Mouse (Mus musculus) forebrain, postnatal 0 days (tissue): Measurements from ENCODE around the gene Lcn4. TPM values are rescaled to one million over a fixed set of nuclear protein-coding genes. Genes with fewer than 3 reads are reported as not detected.
A peak's percentile ranks its signal among the peaks of the same experiment; 100 is the strongest.

Experiments
- ATAC-seq: fragments of 200-750 bp; cut with Nextera tagmentation; 2 replicates; pipeline ENCODE4 v1.8.0; 2017; ENCODE audit warnings: mild to moderate bottlenecking, moderate library complexity
- DNase-seq: peaks from one replicate; pipeline ENCODE4 v3.0.0-alpha.2; 2015
- H3K27ac ChIP-seq: fragments of 300-500 bp; sonication (generic); 2 replicates; pipeline ENCODE4 v1.5.1; 2014; ENCODE audit warnings: low read depth, mild to moderate bottlenecking, antibody characterized with exemption, low read length, moderate library complexity, mixed read lengths
- H3K27me3 ChIP-seq: fragments of 300-500 bp; sonication (generic); 2 replicates; pipeline ENCODE4 v1.6.1; 2014; ENCODE audit warnings: mild to moderate bottlenecking, low read length, mixed read lengths; ENCODE audit not compliant: insufficient read depth
- H3K36me3 ChIP-seq: fragments of 300-500 bp; sonication (generic); 2 replicates; pipeline ENCODE4 v1.6.1; 2014; ENCODE audit warnings: mild to moderate bottlenecking, moderate library complexity; ENCODE audit not compliant: insufficient read depth
- H3K4me1 ChIP-seq: fragments of 300-500 bp; sonication (generic); 2 replicates; pipeline ENCODE4 v1.6.1; 2014; ENCODE audit warnings: antibody characterized with exemption; ENCODE audit not compliant: insufficient read depth
- H3K4me2 ChIP-seq: fragments of 300-500 bp; sonication (generic); 2 replicates; pipeline ENCODE4 v1.6.1; 2014; ENCODE audit warnings: low read depth, mild to moderate bottlenecking, moderate library complexity
- H3K4me3 ChIP-seq: fragments of 300-500 bp; sonication (generic); 2 replicates; pipeline ENCODE4 v1.5.1; 2014; ENCODE audit warnings: low read depth, low read length, mixed read lengths
- H3K9ac ChIP-seq: fragments of 300-500 bp; sonication (generic); 2 replicates; pipeline ENCODE4 v1.6.1; 2014; ENCODE audit warnings: mild to moderate bottlenecking
- H3K9me3 ChIP-seq: fragments of 300-500 bp; sonication (generic); 2 replicates; pipeline ENCODE4 v1.6.1; 2016; ENCODE audit warnings: low read length
- CTCF ChIP-seq: sonication (generic); IDR thresholded peaks from 2 replicates; pipeline ENCODE4 v1.5.1; 2016; ENCODE audit warnings: antibody characterized with exemption, control low read depth, low read depth
- WGBS: fragments of 180-500 bp; shearing (Covaris S2); extraction: QIAGEN DNeasy Blood & Tissue Kit; methylation state at CpG from one replicate; pipeline ENCODE4 v1.1.7; 2014; 5-methylcytosine and 5-hydroxymethylcytosine counted together
- polyA plus RNA-seq: library from polyadenylated mRNA; unstranded; fragments of >200 nt; fragmentation: Nextera tagmentation; extraction: Ambion mirVana; gene quantifications from 2 replicates; pipeline ENCODE4 v1.2.1, GENCODE M21; 2015
- total RNA-seq: library from RNA; depleted of rRNA; stranded (reverse); fragments of >200 nt; gene quantifications from 2 replicates; pipeline ENCODE4 v1.2.3, GENCODE M21; 2014; rRNA removed

Gene Lcn4
- total and polyA plus RNA-seq, 2 experiments from 2014 or later, result not detected

GRCm38 (mm10) chr2:26627921-26628739 lies 43.0 kb downstream of the Lcn4 start, which contains the start of gene Fam69b:
Fam69b (plus strand) TSS chr2:26628457.
- WGBS, result 1% methylated on average over 63 of the region's 70 CpGs
- peak within 1 kb of the TSS; percentile 83 for H3K27ac ChIP-seq
- H3K9ac ChIP-seq, result peak within 1 kb of the TSS; percentile 97
- H3K4me1 ChIP-seq, result peaks cover 17% of the 10 kb centered on the region; the same call in 1 of the 2 replicates
- peak; percentile 96 for DNase-seq
- no peaks in the 10 kb centered on the region for H3K9me3 ChIP-seq
- H3K27me3 ChIP-seq, result no peaks in the 10 kb centered on the region
- no peak for TF ChIP-seq CTCF
- no peaks in the 10 kb centered on the region for H3K36me3 ChIP-seq
- peak within 1 kb of the TSS; percentile 80 for H3K4me3 ChIP-seq
- H3K4me2 ChIP-seq, result peak within 1 kb of the TSS; percentile 86
- ATAC-seq, result peak; percentile 85

GRCm38 (mm10) chr2:26626081-26626480 lies 45.0 kb downstream of the Lcn4 start:
- H3K4me2 ChIP-seq, result no peak overlapping the region
- WGBS, result 67% methylated on average over 3 of the region's 3 CpGs
- no peak for DNase-seq
- no peak overlapping the region for H3K4me3 ChIP-seq
- H3K27ac ChIP-seq, result no peak overlapping the region
- no peak for ATAC-seq
- H3K9me3 ChIP-seq, result no peaks in the 10 kb centered on the region
- no peaks in the 10 kb centered on the region for H3K27me3 ChIP-seq
- H3K9ac ChIP-seq, result no peak overlapping the region
- peaks cover 17% of the 10 kb centered on the region; the same call in 1 of the 2 replicates for H3K4me1 ChIP-seq
- H3K36me3 ChIP-seq, result no peaks in the 10 kb centered on the region
- no peak for TF ChIP-seq CTCF

- DNase-seq (no peak), ATAC-seq (no peak)
- Histone ChIP-seq H3K27ac (no peak overlapping the region), H3K4me1 (peaks cover 13% of the 10 kb centered on the region; the same call in 1 of the 2 replicates), H3K27me3 (no peaks in the 10 kb centered on the region), H3K4me2 (no peak overlapping the region), H3K4me3 (no peak overlapping the region), H3K36me3 (no peaks in the 10 kb centered on the region), H3K9me3 (no peaks in the 10 kb centered on the region), H3K9ac (no peak overlapping the region)
- WGBS, result 85% methylated on average over 3 of the region's 3 CpGs
- TF ChIP-seq CTCF, result no peak
These were observed 45.7 kb downstream of the Lcn4 start for GRCm38 (mm10) chr2:26625419-26625818.

- Histone ChIP-seq H3K9me3 (no peaks in the 10 kb centered on the region), H3K4me2 (no peak overlapping the region), H3K9ac (no peak overlapping the region), H3K27me3 (no peaks in the 10 kb centered on the region), H3K36me3 (no peaks in the 10 kb centered on the region), H3K4me1 (no peaks in the 10 kb centered on the region), H3K27ac (no peak overlapping the region), H3K4me3 (no peak overlapping the region)
- DNase-seq (no peak), ATAC-seq (no peak)
- TF ChIP-seq CTCF, result no peak
- 57% methylated on average over 5 of the region's 5 CpGs for WGBS
These were observed 48.1 kb downstream of the Lcn4 start for GRCm38 (mm10) chr2:26622984-26623383.

GRCm38 (mm10) chr2:26621246-26621645 lies 49.8 kb downstream of the Lcn4 start:
- no peak for TF ChIP-seq CTCF

GRCm38 (mm10) chr2:26617928-26618327 lies 53.2 kb downstream of the Lcn4 start:
- no peak for TF ChIP-seq CTCF
- DNase-seq (no peak), ATAC-seq (no peak)
- H3K4me3 ChIP-seq, result no peak overlapping the region
- WGBS, result 55% methylated on average over 7 of the region's 7 CpGs
- H3K4me1 ChIP-seq, result no peaks in the 10 kb centered on the region
- no peaks in the 10 kb centered on the region for H3K9me3 ChIP-seq
- no peak overlapping the region for H3K4me2 ChIP-seq
- no peak overlapping the region for H3K27ac ChIP-seq
- no peaks in the 10 kb centered on the region for H3K27me3 ChIP-seq
- H3K36me3 ChIP-seq, result no peaks in the 10 kb centered on the region
- H3K9ac ChIP-seq, result no peak overlapping the region

More at GRCm38 (mm10) chr2:26621246-26621645, 49.8 kb downstream of the Lcn4 start:
- Histone ChIP-seq H3K36me3 (no peaks in the 10 kb centered on the region), H3K9ac (no peak overlapping the region), H3K4me1 (no peaks in the 10 kb centered on the region), H3K4me2 (no peak overlapping the region), H3K27me3 (no peaks in the 10 kb centered on the region), H3K4me3 (no peak overlapping the region), H3K27ac (no peak overlapping the region), H3K9me3 (no peaks in the 10 kb centered on the region)
- 28% methylated on average over 2 of the region's 2 CpGs for WGBS
- DNase-seq (no peak), ATAC-seq (no peak)

Other genes with a start within 250 kb of the Lcn4 start
- 52.6 and 65.6 TPM in 2 replicates for gene Sec16a, start 226.1 kb downstream of the Lcn4 start, total RNA-seq
- 9.0 and 10.9 TPM in 2 replicates for gene Sec16a, start 226.1 kb downstream of the Lcn4 start, polyA plus RNA-seq
- 23.8 and 38.7 TPM in 2 replicates for gene Notch1, start 154.6 kb downstream of the Lcn4 start, total RNA-seq
- gene Notch1, start 154.6 kb downstream of the Lcn4 start, polyA plus RNA-seq, result 5.0 and 6.8 TPM in 2 replicates
- gene Egfl7, start 91.3 kb downstream of the Lcn4 start, total RNA-seq, result 63.9 and 64.6 TPM in 2 replicates
- 52.8 and 67.3 TPM in 2 replicates for gene Egfl7, start 91.3 kb downstream of the Lcn4 start, polyA plus RNA-seq
- not detected in 2 replicates for gene Gm20532, start 84.6 kb downstream of the Lcn4 start, total RNA-seq
- gene Gm20532, start 84.6 kb downstream of the Lcn4 start, polyA plus RNA-seq, result not detected in 2 replicates
- 7.8 and 10.0 TPM in 2 replicates for gene Agpat2, start 66.9 kb downstream of the Lcn4 start, total RNA-seq
- 4.8 and 6.2 TPM in 2 replicates for gene Agpat2, start 66.9 kb downstream of the Lcn4 start, polyA plus RNA-seq
- 193 and 214 TPM in 2 replicates for gene Fam69b, start 42.8 kb downstream of the Lcn4 start, total RNA-seq
- gene Fam69b, start 42.8 kb downstream of the Lcn4 start, polyA plus RNA-seq, result 143 TPM in 2 replicates
- not detected in 2 replicates for gene Abo, start 193.7 kb upstream of the Lcn4 start, total RNA-seq
- not detected in 2 replicates for gene Abo, start 193.7 kb upstream of the Lcn4 start, polyA plus RNA-seq
- gene Surf6, start 231.6 kb upstream of the Lcn4 start, total RNA-seq, result 25.9 and 33.6 TPM in 2 replicates
- 18.9 and 22.2 TPM in 2 replicates for gene Surf6, start 231.6 kb upstream of the Lcn4 start, polyA plus RNA-seq
- gene Med22, start 239.4 kb upstream of the Lcn4 start, total RNA-seq, result 110 and 116 TPM in 2 replicates
- gene Med22, start 239.4 kb upstream of the Lcn4 start, polyA plus RNA-seq, result 163 and 180 TPM in 2 replicates
- gene Rpl7a, start 239.5 kb upstream of the Lcn4 start, total RNA-seq, result 1,164 and 1,963 TPM in 2 replicates
- 522 and 611 TPM in 2 replicates for gene Rpl7a, start 239.5 kb upstream of the Lcn4 start, polyA plus RNA-seq
- 31.0 and 36.9 TPM in 2 replicates for gene Surf2, start 245.1 kb upstream of the Lcn4 start, total RNA-seq
- gene Surf2, start 245.1 kb upstream of the Lcn4 start, polyA plus RNA-seq, result 52.1 and 55.1 TPM in 2 replicates
- 72.3 and 80.8 TPM in 2 replicates for gene Surf1, start 245.2 kb upstream of the Lcn4 start, total RNA-seq
- 106 and 112 TPM in 2 replicates for gene Surf1, start 245.2 kb upstream of the Lcn4 start, polyA plus RNA-seq